Mouse (Mus musculus) liver, adult 2 months (tissue): ENCODE measurements around the gene Lbx2.

Source experiments
- CTCF ChIP-seq: fragments of 200-500 bp; IDR thresholded peaks from 2 replicates; pipeline ENCODE4 v1.5.1; 2011; ENCODE audit warnings: low read depth, low read length, control low read depth
- POLR2A ChIP-seq: fragments of 200-500 bp; IDR thresholded peaks from 2 replicates; pipeline ENCODE4 v1.6.1; 2011; ENCODE audit warnings: low read length, control low read depth; ENCODE audit not compliant: insufficient read depth; ENCODE audit errors: extremely low read depth

DNA sequence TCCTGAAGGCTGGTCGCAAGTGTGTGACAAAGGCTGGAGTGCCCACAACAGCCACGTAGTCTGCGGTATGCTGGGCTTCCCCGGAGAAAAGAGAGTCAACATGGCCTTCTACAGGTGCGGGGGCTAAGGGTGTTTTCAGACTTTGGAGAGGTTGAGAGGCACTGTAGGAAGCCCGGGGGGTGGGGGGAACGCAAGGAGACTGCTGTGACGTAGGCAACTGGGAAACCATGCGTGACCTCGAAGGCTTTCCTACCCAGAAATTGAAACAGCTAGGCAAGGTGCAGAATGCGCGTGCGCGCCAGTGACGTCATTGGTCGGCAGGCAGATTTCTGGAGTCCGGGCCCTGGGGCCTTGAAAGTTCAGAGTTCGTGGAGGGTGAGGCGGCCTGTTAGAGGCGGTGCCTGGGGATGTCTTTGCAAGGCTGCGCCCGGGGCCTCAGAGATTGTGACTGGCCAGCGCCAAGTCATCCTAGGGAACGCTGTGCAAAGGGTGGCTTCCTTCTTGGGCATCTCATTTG is 47.6 kb upstream of the Lbx2 start:
- TF ChIP-seq POLR2A, result no peak
- TF ChIP-seq CTCF, result no peak
